In genomic region chr11:54478414-54478813, GRCm38 (mm10) we compare ENCODE assay signal across 11 mouse cellular contexts. TPM values are rescaled to one million over a fixed set of nuclear protein-coding genes. Genes with fewer than 3 reads are reported as not detected.
A peak's percentile ranks its signal among the peaks of the same experiment; 100 is the strongest.
DNase-seq lines count a peak whose midpoint lies in the region; ATAC-seq and TF ChIP-seq lines count a peak whose summit lies in the region.
"Had no signal": no experiment of that assay in that cellular context is flagged by ENCODE, and none has a peak within 500 bp of the region (broad histone marks: within the 10 kb centered on the region; RNA-seq: fewer than 3 reads in every experiment).

No protein-coding gene starts in this region.

- H3K4me1 ChIP-seq in heart, adult 2 months (ENCODE audit: control insufficient read depth, insufficient read depth, low read length), result no peaks in the 10 kb centered on the region
- no peaks in the 10 kb centered on the region for H3K4me1 ChIP-seq in heart, embryonic 12.5 days (replicated peaks)
- H3K4me1 ChIP-seq in liver, embryonic 14.5 days (replicated peaks; ENCODE audit: control insufficient read depth in 2 of 2, insufficient read depth in 2 of 2, low read length in 1 of 2), result no peaks in the 10 kb centered on the region
- H3K4me1 ChIP-seq: forebrain, embryonic 13.5 days had no signal

- no peak overlapping the region for H3K9ac ChIP-seq in heart, adult 2 months (ENCODE audit: low read depth, low read length)
- H3K9ac ChIP-seq in heart, embryonic 12.5 days, result no peak overlapping the region
- no peak overlapping the region for H3K9ac ChIP-seq in liver, embryonic 14.5 days (replicated peaks)
- H3K9ac ChIP-seq: forebrain, embryonic 13.5 days had no signal

- peak; percentile 72 for TF ChIP-seq CTCF in heart, adult 2 months (IDR thresholded peaks at IDR 0.05)
- TF ChIP-seq CTCF in liver, embryonic 14.5 days (IDR thresholded peaks at IDR 0.05; ENCODE audit: low read depth), result peak; percentile 60

- H3K9me3 ChIP-seq in heart, embryonic 12.5 days (replicated peaks), result no peaks in the 10 kb centered on the region
- no peaks in the 10 kb centered on the region for H3K9me3 ChIP-seq in liver, embryonic 14.5 days (ENCODE audit: control insufficient read depth, low read length)
- H3K9me3 ChIP-seq: forebrain, embryonic 13.5 days had no signal

- DNase-seq in heart, adult 2 months, result no peak
- DNase-seq in 3T3-L1 (ENCODE audit: low read depth, low spot score), result peak; percentile 59
- DNase-seq in MN1 (ENCODE audit: low spot score), result peak; percentile 19
- DNase-seq in liver, embryonic 14.5 days (ENCODE audit: low read depth in 3 of 3, low spot score in 3 of 3), result peak in 1 of 3 experiments; percentile 14
- no peak for DNase-seq in urinary bladder, postnatal 10 days (ENCODE audit: low spot score)
- DNase-seq in heart, postnatal 14 days, result no peak
- no peak for DNase-seq in layer of hippocampus, adult 8-10 months (ENCODE audit: low spot score in 2 of 2)
- DNase-seq: kidney, postnatal 4 days had no signal

- ATAC-seq in heart, embryonic 12.5 days (ENCODE audit: insufficient number of reproducible peaks, low FRiP score), result no peak
- no peak for ATAC-seq in liver, embryonic 14.5 days (ENCODE audit: insufficient read depth)
- ATAC-seq: forebrain, embryonic 13.5 days had no signal

- WGBS in heart, adult 2 months, result 91% methylated on average over 1 of the region's 1 CpGs
- WGBS in heart, embryonic 12.5 days, result 82% methylated on average over 1 of the region's 1 CpGs
- 87% methylated on average over 1 of the region's 1 CpGs for WGBS in liver, embryonic 14.5 days (ENCODE audit: insufficient replicate concordance)

- H3K79me2 ChIP-seq in heart, adult 2 months (replicated peaks; ENCODE audit: control insufficient read depth, insufficient read depth, low read length), result no peaks in the 10 kb centered on the region

- TF ChIP-seq POLR2A in heart, adult 2 months (IDR thresholded peaks at IDR 0.05; ENCODE audit: insufficient read depth, low read depth, low read length), result no peak

- H3K4me3 ChIP-seq in heart, adult 2 months, result no peak overlapping the region
- H3K4me3 ChIP-seq in heart, embryonic 12.5 days, result no peak overlapping the region
- H3K4me3 ChIP-seq in liver, embryonic 14.5 days (ENCODE audit: insufficient read depth in 1 of 2, low read depth in 2 of 2, low read length in 2 of 2), result no peak overlapping the region
- H3K4me3 ChIP-seq: forebrain, embryonic 13.5 days had no signal

- intact Hi-C loops in heart, adult 2 months (cut with DNase I), result loop anchor here (10.0 kb wide), 2 partner anchors 124 to 174 kb away; partner anchors contain the start of gene Acsl6
- intact Hi-C loops in heart, postnatal 14 days (cut with DNase I), result no loop called here

- no peak for TF ChIP-seq EP300 in heart, adult 2 months (IDR thresholded peaks at IDR 0.05; ENCODE audit: insufficient read depth, low read depth, low read length)
- no peak for TF ChIP-seq EP300 in liver, embryonic 14.5 days (IDR thresholded peaks at IDR 0.05; ENCODE audit: low read depth)

- H3K27ac ChIP-seq in heart, adult 2 months, result no peak overlapping the region
- no peak overlapping the region for H3K27ac ChIP-seq in heart, embryonic 12.5 days (ENCODE audit: poor library complexity, severe bottlenecking)
- no peak overlapping the region for H3K27ac ChIP-seq in liver, embryonic 14.5 days
- H3K27ac ChIP-seq: forebrain, embryonic 13.5 days; macrophage had no signal

- H3K4me2 ChIP-seq in heart, embryonic 12.5 days, result no peak overlapping the region
- H3K4me2 ChIP-seq in liver, embryonic 14.5 days (ENCODE audit: low read depth), result no peak overlapping the region
- H3K4me2 ChIP-seq: forebrain, embryonic 13.5 days had no signal

- no peaks in the 10 kb centered on the region for H3K27me3 ChIP-seq in heart, adult 2 months (ENCODE audit: control insufficient read depth, insufficient read depth, low read length)
- H3K27me3 ChIP-seq in heart, embryonic 12.5 days (replicated peaks), result no peaks in the 10 kb centered on the region
- no peaks in the 10 kb centered on the region for H3K27me3 ChIP-seq in liver, embryonic 14.5 days (ENCODE audit: control insufficient read depth, insufficient read depth, low read length)
- H3K27me3 ChIP-seq: forebrain, embryonic 13.5 days had no signal

- no peaks in the 10 kb centered on the region for H3K36me3 ChIP-seq in heart, adult 2 months (ENCODE audit: control insufficient read depth, insufficient read depth, low read length)
- peaks cover 21% of the 10 kb centered on the region for H3K36me3 ChIP-seq in heart, embryonic 12.5 days
- peaks cover 3% of the 10 kb centered on the region for H3K36me3 ChIP-seq in liver, embryonic 14.5 days (replicated peaks; ENCODE audit: control insufficient read depth, insufficient read depth, low read depth)

RNA-seq across cellular contexts. Expression of gene Fnip1, which starts 40.4 kb away (rescaled TPM):
- 10 to 100 TPM; 30.4 to 42.9 TPM for total RNA-seq in heart, adult 2 months (2021)
- 4.8 and 11.4 TPM in 2 replicates for polyA plus RNA-seq in heart, adult 2 months (2012; rRNA removed)
- polyA plus RNA-seq in heart, embryonic 12.5 days (2016; fragmentation: Nextera tagmentation; extraction: Ambion mirVana), result 10.4 and 11.2 TPM in 2 replicates
- polyA plus RNA-seq in liver, embryonic 14.5 days (2012; rRNA removed), result 1.7 and 2.6 TPM in 2 replicates
- polyA plus RNA-seq in liver, embryonic 14.5 days (2014; fragmentation: Nextera tagmentation; extraction: Ambion mirVana), result 4.6 and 4.9 TPM in 2 replicates
- total RNA-seq in heart, postnatal 14 days (2021), result 10 to 100 TPM; 31.7 to 33.8 TPM
- 10 to 100 TPM; 35.4 to 40.2 (median 38.2) TPM for total RNA-seq in layer of hippocampus, adult 8-10 months (2022)

RNA-seq across cellular contexts. Expression of gene Rapgef6, which starts 44.2 kb away (rescaled TPM):
- total RNA-seq in heart, adult 2 months (2021), result 10 to 100 TPM; 14.6 to 15.9 TPM
- polyA plus RNA-seq in heart, adult 2 months (2012; rRNA removed), result 11.2 and 16.2 TPM in 2 replicates
- 26.3 and 26.4 TPM in 2 replicates for polyA plus RNA-seq in heart, embryonic 12.5 days (2016; fragmentation: Nextera tagmentation; extraction: Ambion mirVana)
- polyA plus RNA-seq in liver, embryonic 14.5 days (2012; rRNA removed), result 5.0 and 6.9 TPM in 2 replicates
- polyA plus RNA-seq in liver, embryonic 14.5 days (2014; fragmentation: Nextera tagmentation; extraction: Ambion mirVana), result 15.7 and 17.0 TPM in 2 replicates
- total RNA-seq in heart, postnatal 14 days (2021), result 10 to 100 TPM; 23.5 to 23.8 TPM
- total RNA-seq in layer of hippocampus, adult 8-10 months (2022), result 10 to 100 TPM; 39.3 to 51.0 (median 45.2) TPM

Comparison
In these comparisons a context has a peak if more than half of its experiments do, and no peak if none do; other contexts are left out.
1. DNase-seq: peak in 3T3-L1 (single experiment) and MN1 (single experiment); none in heart, adult 2 months (0 of 2), urinary bladder, postnatal 10 days (single experiment), heart, postnatal 14 days (0 of 2) and layer of hippocampus, adult 8-10 months (0 of 2).